Mouse (Mus musculus): ENCODE data around the gene Rnf111. TPM values are rescaled to one million over a fixed set of nuclear protein-coding genes. Genes with fewer than 3 reads are reported as not detected.

The Rnf111 gene
- polyA plus RNA-seq, 1 experiment from 2014 or later, result 25.2 TPM

DNA sequence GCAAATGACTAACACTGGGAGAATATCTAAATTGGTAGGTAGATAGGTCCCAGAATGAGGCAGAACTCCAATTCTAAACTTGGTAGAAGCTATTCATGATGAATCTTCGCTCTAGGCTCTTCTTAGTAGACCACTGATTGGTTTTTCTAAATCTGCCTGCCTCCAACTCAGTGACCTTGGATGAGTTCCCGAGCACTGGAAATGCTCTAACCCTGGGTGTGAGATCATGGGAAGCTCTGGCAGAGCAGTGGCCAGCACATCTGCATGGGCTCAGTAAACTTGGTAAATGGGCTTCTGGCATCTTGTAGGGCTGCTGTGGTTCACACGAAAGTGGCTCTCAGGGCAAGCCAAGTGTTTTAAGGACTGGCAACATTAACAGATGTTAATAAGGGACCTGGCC lies 96.9 kb downstream of the Rnf111 start:
- Histone ChIP-seq H3K27ac (ENCODE audit: low read depth, low read length) (no peak overlapping the region), H3K9ac (ENCODE audit: low read depth, low read length) (no peak overlapping the region), H3K4me2 (no peak overlapping the region), H3K9me3 (replicated peaks; ENCODE audit: control insufficient read depth, low read length) (no peaks in the 10 kb centered on the region), H3K27me3 (ENCODE audit: control insufficient read depth, insufficient read depth, low read length) (no peaks in the 10 kb centered on the region), H3K4me3 (ENCODE audit: low read depth, low read length) (no peak overlapping the region), H3K4me1 (ENCODE audit: control insufficient read depth, insufficient read depth, low read length) (no peaks in the 10 kb centered on the region), H3K36me3 (ENCODE audit: control insufficient read depth, insufficient read depth, low read length) (peaks cover 35% of the 10 kb centered on the region)
- no peak for ATAC-seq (replicated peaks; ENCODE audit: insufficient number of reproducible peaks, low FRiP score, low TSS enrichment)
- 87% methylated on average over 3 of the region's 3 CpGs for WGBS (ENCODE audit: insufficient replicate concordance)

DNA sequence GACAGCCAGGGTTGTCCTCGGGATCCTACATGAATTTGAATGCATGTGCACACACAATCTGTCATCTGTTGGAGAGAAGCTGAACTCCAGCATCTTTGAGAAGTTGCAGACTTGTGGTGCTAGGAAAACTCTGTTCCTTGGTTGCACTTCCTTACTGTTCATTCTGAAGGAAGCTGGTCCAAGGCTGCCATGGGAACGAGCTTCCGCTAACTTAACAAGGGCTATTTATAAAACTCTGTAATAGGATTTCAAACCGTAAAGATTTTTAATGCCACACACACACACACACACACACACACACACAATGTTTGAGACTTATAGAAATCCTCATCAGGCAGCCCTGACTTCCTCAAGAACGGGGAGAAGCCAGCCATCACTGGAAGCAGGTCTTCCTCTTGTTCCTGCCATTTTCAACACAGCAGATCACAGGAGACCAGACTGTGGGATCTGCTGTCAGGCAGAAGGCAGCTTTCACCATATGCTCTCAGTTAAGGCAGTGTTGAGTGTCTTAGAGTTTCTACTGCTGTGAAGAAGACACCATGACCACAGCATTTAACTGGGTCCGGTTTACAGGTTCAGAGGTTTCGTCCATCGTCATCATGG lies 101.5 kb downstream of the Rnf111 start:
- no peak overlapping the region for H3K4me3 ChIP-seq (ENCODE audit: low read depth, low read length)
- no peaks in the 10 kb centered on the region for H3K9me3 ChIP-seq (replicated peaks; ENCODE audit: control insufficient read depth, low read length)
- WGBS (ENCODE audit: insufficient replicate concordance), result 86% methylated on average over 8 of the region's 8 CpGs
- H3K9ac ChIP-seq (ENCODE audit: low read depth, low read length), result no peak overlapping the region
- peaks cover 3% of the 10 kb centered on the region; the same call in 1 of the 2 replicates for H3K36me3 ChIP-seq (ENCODE audit: control insufficient read depth, insufficient read depth, low read length)
- no peaks in the 10 kb centered on the region for H3K4me1 ChIP-seq (ENCODE audit: control insufficient read depth, insufficient read depth, low read length)
- H3K27me3 ChIP-seq (ENCODE audit: control insufficient read depth, insufficient read depth, low read length), result no peaks in the 10 kb centered on the region
- no peak overlapping the region for H3K27ac ChIP-seq (ENCODE audit: low read depth, low read length)
- ATAC-seq (replicated peaks; ENCODE audit: insufficient number of reproducible peaks, low FRiP score, low TSS enrichment), result no peak
- no peak overlapping the region for H3K4me2 ChIP-seq

DNA sequence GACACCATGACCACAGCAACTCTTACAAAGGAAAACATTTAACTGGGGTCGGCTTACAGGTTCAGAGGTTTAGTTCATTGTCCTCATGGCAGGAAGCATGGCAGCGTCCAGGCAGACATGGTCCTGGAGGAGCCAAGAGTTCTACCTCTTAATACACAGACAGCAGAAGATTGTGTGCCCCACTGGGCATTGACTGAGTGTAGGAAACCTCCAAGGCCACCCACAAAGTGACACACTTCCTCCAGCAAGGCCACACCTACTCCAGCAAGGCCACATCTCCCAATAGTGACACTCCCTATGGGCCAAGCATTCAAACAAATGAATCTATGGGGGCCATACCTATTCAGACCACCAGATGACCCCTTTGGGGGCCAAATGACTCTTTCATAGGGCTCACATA lies 107.4 kb downstream of the Rnf111 start:
- Histone ChIP-seq H3K27me3 (ENCODE audit: control insufficient read depth, insufficient read depth, low read length) (no peaks in the 10 kb centered on the region), H3K9ac (ENCODE audit: low read depth, low read length) (no peak overlapping the region), H3K4me1 (ENCODE audit: control insufficient read depth, insufficient read depth, low read length) (no peaks in the 10 kb centered on the region), H3K4me2 (no peak overlapping the region), H3K27ac (ENCODE audit: low read depth, low read length) (no peak overlapping the region), H3K36me3 (ENCODE audit: control insufficient read depth, insufficient read depth, low read length) (peaks cover 8% of the 10 kb centered on the region), H3K4me3 (ENCODE audit: low read depth, low read length) (no peak overlapping the region), H3K9me3 (replicated peaks; ENCODE audit: control insufficient read depth, low read length) (no peaks in the 10 kb centered on the region)
- WGBS (ENCODE audit: insufficient replicate concordance), result 86% methylated on average over 2 of the region's 2 CpGs
- ATAC-seq (replicated peaks; ENCODE audit: insufficient number of reproducible peaks, low FRiP score, low TSS enrichment), result no peak

DNA sequence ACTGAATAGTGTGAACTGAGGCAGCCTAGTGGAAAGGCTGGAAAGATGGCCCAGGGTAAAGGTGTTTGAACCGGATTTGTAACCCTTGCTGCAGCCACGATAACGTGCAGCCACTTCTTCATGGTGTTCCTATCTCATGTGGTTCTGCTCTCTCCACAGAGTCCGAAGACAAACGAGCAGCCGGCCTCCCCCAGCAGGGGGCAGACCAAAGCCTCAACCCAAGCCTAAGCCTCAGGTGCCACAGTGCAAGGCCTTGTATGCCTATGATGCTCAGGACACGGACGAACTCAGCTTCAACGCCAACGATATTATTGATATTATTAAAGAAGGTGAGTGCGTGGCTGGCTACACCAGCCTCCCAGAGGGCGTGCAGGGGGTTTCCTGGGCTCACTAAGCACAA lies 107.9 kb downstream of the Rnf111 start:
- H3K36me3 ChIP-seq (ENCODE audit: control insufficient read depth, insufficient read depth, low read length), result peaks cover 8% of the 10 kb centered on the region
- H3K27me3 ChIP-seq (ENCODE audit: control insufficient read depth, insufficient read depth, low read length), result no peaks in the 10 kb centered on the region
- no peak overlapping the region for H3K27ac ChIP-seq (ENCODE audit: low read depth, low read length)
- no peaks in the 10 kb centered on the region for H3K4me1 ChIP-seq (ENCODE audit: control insufficient read depth, insufficient read depth, low read length)
- no peak for ATAC-seq (replicated peaks; ENCODE audit: insufficient number of reproducible peaks, low FRiP score, low TSS enrichment)
- no peak overlapping the region for H3K4me2 ChIP-seq
- no peak overlapping the region for H3K9ac ChIP-seq (ENCODE audit: low read depth, low read length)
- WGBS (ENCODE audit: insufficient replicate concordance), result 79% methylated on average over 12 of the region's 12 CpGs
- no peak overlapping the region for H3K4me3 ChIP-seq (ENCODE audit: low read depth, low read length)
- H3K9me3 ChIP-seq (replicated peaks; ENCODE audit: control insufficient read depth, low read length), result no peaks in the 10 kb centered on the region

DNA sequence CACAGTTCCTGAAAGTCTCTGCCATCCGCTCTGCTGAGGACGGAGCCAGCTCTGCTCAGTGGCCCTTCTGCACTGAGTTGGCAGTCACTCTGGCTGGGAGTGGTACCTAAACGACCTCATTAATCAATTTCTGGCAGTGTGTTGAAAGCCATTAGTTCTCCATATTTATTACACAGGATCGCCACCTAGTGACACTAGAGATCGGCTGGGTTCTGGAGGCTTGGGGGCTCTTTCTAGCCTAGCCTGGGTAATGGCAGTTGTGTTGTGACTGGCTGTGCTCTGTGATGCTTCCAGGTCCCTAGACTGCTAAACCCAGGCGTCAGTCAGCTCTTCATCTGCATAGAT lies 111.0 kb downstream of the Rnf111 start:
- Histone ChIP-seq H3K36me3 (ENCODE audit: control insufficient read depth, insufficient read depth, low read length) (peaks cover 5% of the 10 kb centered on the region), H3K27me3 (ENCODE audit: control insufficient read depth, insufficient read depth, low read length) (no peaks in the 10 kb centered on the region), H3K4me1 (ENCODE audit: control insufficient read depth, insufficient read depth, low read length) (no peaks in the 10 kb centered on the region), H3K4me2 (no peak overlapping the region), H3K9ac (ENCODE audit: low read depth, low read length) (no peak overlapping the region), H3K27ac (ENCODE audit: low read depth, low read length) (no peak overlapping the region), H3K9me3 (replicated peaks; ENCODE audit: control insufficient read depth, low read length) (no peaks in the 10 kb centered on the region), H3K4me3 (ENCODE audit: low read depth, low read length) (no peak overlapping the region)
- no peak for ATAC-seq (replicated peaks; ENCODE audit: insufficient number of reproducible peaks, low FRiP score, low TSS enrichment)
- WGBS (ENCODE audit: insufficient replicate concordance), result 26% methylated on average over 6 of the region's 6 CpGs

DNA sequence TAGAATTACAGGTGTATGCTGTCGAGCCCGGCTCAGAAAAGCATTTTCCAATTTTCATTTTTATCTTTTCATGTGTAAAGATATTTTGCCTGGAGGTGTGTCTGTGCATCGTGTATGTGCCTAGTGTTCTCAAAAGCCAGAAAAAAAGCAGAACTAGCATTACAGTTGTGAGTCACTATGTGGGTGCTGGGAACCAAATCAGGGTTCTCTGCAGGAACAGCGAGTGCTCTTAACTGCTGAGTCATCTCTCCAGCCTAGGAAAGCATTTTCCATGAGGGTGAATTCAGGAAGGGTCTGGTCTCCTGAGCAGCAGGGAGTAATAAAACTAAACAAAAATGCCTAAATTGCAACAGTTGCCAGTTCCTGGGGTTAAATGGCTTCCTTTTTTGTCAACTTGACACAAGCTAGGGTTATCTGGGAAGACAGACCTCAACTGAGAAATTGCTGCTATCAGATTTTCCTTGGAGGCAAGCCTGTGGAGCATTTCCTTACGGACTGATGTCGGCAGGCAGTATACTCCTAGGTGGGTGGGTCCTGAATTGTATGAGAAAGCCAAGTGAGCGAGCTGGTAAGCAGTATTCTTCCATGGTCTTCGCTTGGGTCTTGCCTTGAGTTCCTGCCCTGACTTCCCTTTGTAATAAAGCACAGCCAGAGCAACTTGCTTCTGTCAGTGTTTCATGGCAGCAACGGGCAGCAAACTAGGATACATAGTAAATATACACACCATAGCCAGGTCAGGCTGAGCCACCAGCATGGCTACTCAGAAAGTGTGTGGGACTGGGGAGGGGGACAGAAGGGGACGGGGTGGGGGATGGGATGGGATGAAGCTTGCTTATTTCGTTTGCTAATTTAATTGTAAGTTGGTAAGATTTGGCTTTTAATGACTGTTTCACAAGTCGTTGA lies 111.6 kb downstream of the Rnf111 start:
- no peaks in the 10 kb centered on the region for H3K27me3 ChIP-seq (ENCODE audit: control insufficient read depth, insufficient read depth, low read length)
- no peaks in the 10 kb centered on the region for H3K4me1 ChIP-seq (ENCODE audit: control insufficient read depth, insufficient read depth, low read length)
- no peak overlapping the region for H3K9ac ChIP-seq (ENCODE audit: low read depth, low read length)
- WGBS (ENCODE audit: insufficient replicate concordance), result 66% methylated on average over 12 of the region's 12 CpGs
- H3K27ac ChIP-seq (ENCODE audit: low read depth, low read length), result no peak overlapping the region
- no peaks in the 10 kb centered on the region for H3K9me3 ChIP-seq (replicated peaks; ENCODE audit: control insufficient read depth, low read length)
- peaks cover 5% of the 10 kb centered on the region for H3K36me3 ChIP-seq (ENCODE audit: control insufficient read depth, insufficient read depth, low read length)
- no peak overlapping the region for H3K4me3 ChIP-seq (ENCODE audit: low read depth, low read length)
- H3K4me2 ChIP-seq, result no peak overlapping the region
- ATAC-seq (replicated peaks; ENCODE audit: insufficient number of reproducible peaks, low FRiP score, low TSS enrichment), result no peak

DNA sequence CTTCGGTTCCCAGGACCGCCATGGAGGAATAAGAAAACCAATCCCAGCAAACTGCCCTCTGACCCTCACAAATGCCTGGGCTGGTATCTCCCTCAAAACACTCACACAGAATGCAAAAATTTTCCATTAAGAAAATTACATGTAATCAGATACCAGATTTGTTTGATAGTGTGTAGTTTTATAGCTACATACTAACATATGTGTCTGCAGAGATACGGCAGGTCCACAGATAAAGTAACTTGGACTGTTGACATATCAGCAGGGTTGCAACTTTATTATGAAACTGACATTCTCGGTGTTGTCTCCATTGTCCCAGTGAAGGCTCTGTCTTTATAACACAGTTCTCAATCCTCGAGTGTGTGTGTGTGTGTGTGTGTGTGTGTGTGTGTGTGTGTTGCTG lies 112.5 kb downstream of the Rnf111 start:
- ATAC-seq (replicated peaks; ENCODE audit: insufficient number of reproducible peaks, low FRiP score, low TSS enrichment), result no peak
- H3K27me3 ChIP-seq (ENCODE audit: control insufficient read depth, insufficient read depth, low read length), result no peaks in the 10 kb centered on the region
- no peaks in the 10 kb centered on the region; the same call in 1 of the 2 replicates for H3K36me3 ChIP-seq (ENCODE audit: control insufficient read depth, insufficient read depth, low read length)
- H3K4me1 ChIP-seq (ENCODE audit: control insufficient read depth, insufficient read depth, low read length), result no peaks in the 10 kb centered on the region
- 90% methylated on average over 5 of the region's 5 CpGs for WGBS (ENCODE audit: insufficient replicate concordance)
- H3K9ac ChIP-seq (ENCODE audit: low read depth, low read length), result no peak overlapping the region
- no peaks in the 10 kb centered on the region for H3K9me3 ChIP-seq (replicated peaks; ENCODE audit: control insufficient read depth, low read length)
- H3K4me2 ChIP-seq, result no peak overlapping the region
- H3K27ac ChIP-seq (ENCODE audit: low read depth, low read length), result no peak overlapping the region
- H3K4me3 ChIP-seq (ENCODE audit: low read depth, low read length), result no peak overlapping the region

DNA sequence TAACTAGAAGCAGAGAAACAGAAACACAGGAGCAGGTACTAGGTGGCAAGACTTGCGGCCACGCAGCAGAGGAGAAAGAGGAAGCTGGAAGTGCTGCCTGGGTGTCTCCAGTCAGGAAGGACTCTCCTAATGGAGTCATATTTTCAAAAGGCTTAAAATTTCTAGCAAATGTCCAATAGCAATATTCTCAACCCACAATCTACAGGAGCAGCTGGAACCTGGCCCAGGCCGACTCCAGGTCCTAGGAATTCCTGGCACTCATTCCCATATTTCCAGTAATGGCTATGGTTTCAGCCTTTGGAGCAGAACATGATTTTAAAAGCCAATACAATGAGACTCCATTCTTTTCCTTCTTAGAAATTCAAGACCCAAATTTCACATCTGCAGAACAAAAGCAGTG lies 114.0 kb downstream of the Rnf111 start:
- Histone ChIP-seq H3K27ac (ENCODE audit: low read depth, low read length) (no peak overlapping the region), H3K9ac (ENCODE audit: low read depth, low read length) (no peak overlapping the region), H3K27me3 (ENCODE audit: control insufficient read depth, insufficient read depth, low read length) (no peaks in the 10 kb centered on the region), H3K9me3 (replicated peaks; ENCODE audit: control insufficient read depth, low read length) (no peaks in the 10 kb centered on the region), H3K4me1 (ENCODE audit: control insufficient read depth, insufficient read depth, low read length) (no peaks in the 10 kb centered on the region), H3K4me3 (ENCODE audit: low read depth, low read length) (no peak overlapping the region), H3K36me3 (ENCODE audit: control insufficient read depth, insufficient read depth, low read length) (peaks cover 3% of the 10 kb centered on the region), H3K4me2 (no peak overlapping the region)
- 82% methylated on average over 3 of the region's 3 CpGs for WGBS (ENCODE audit: insufficient replicate concordance)
- ATAC-seq (replicated peaks; ENCODE audit: insufficient number of reproducible peaks, low FRiP score, low TSS enrichment), result no peak

Data from heart, embryonic 11.5 days (tissue).